20 mouse cellular contexts compared by ENCODE assay signal in genomic region chr1:75564916-75565315, GRCm38 (mm10). TPM values are rescaled to one million over a fixed set of nuclear protein-coding genes. Genes with fewer than 3 reads are reported as not detected.
DNase-seq lines count a peak whose midpoint lies in the region; ATAC-seq and TF ChIP-seq lines count a peak whose summit lies in the region.
"Had no signal": no experiment of that assay in that cellular context is flagged by ENCODE, and none has a peak within 500 bp of the region (broad histone marks: within the 10 kb centered on the region; RNA-seq: fewer than 3 reads in every experiment).

No protein-coding gene starts in this region.

- 0 out of 2 replicates have a peak, but pooled peaks cover 3% of the 10 kb centered on the region for H3K9me3 ChIP-seq in heart, embryonic 16.5 days (replicated peaks; ENCODE audit: control insufficient read depth, low read length)
- 0 out of 2 replicates have a peak, but pooled peaks cover 2% of the 10 kb centered on the region for H3K9me3 ChIP-seq in midbrain, embryonic 15.5 days
- peaks cover 3% of the 10 kb centered on the region; the same call in 1 of the 2 replicates for H3K9me3 ChIP-seq in midbrain, embryonic 13.5 days
- peaks cover 16% of the 10 kb centered on the region for H3K9me3 ChIP-seq in CH12.LX (replicated peaks; ENCODE audit: low read length)
- H3K9me3 ChIP-seq: forebrain, embryonic 13.5 days had no signal

- no peak for TF ChIP-seq CTCF in CH12.LX (conservative IDR thresholded peaks at IDR 0.05 in 1 of 2, IDR thresholded peaks at IDR 0.05 in 1 of 2; ENCODE audit: low read depth in 2 of 2, low read length in 2 of 2)
- no peak for TF ChIP-seq CTCF in layer of hippocampus, adult 2 months (conservative IDR thresholded peaks at IDR 0.05)

- H3K27ac ChIP-seq in heart, embryonic 16.5 days (ENCODE audit: low read length) = peak overlapping the region; percentile 14; the same call in 1 of the 2 replicates
- peak overlapping the region; percentile 45 for H3K27ac ChIP-seq in midbrain, embryonic 15.5 days
- no peak overlapping the region for H3K27ac ChIP-seq in midbrain, embryonic 13.5 days
- H3K27ac ChIP-seq in CH12.LX (ENCODE audit: insufficient read depth, low read depth) = no peak overlapping the region
- H3K27ac ChIP-seq in layer of hippocampus, adult 2 months = no peak overlapping the region
- H3K27ac ChIP-seq: embryonic facial prominence, embryonic 13.5 days; forebrain, embryonic 13.5 days; hindbrain, embryonic 12.5 days had no signal

- TF ChIP-seq POLR2A in CH12.LX (IDR thresholded peaks at IDR 0.05; ENCODE audit: low read depth, low read length) = no peak

- 35% methylated on average over 5 of the region's 5 CpGs for WGBS in heart, embryonic 16.5 days
- 63% methylated on average over 5 of the region's 5 CpGs for WGBS in midbrain, embryonic 15.5 days
- WGBS in midbrain, embryonic 13.5 days = 67% methylated on average over 5 of the region's 5 CpGs

- H3K79me2 ChIP-seq in CH12.LX (replicated peaks; ENCODE audit: control insufficient read depth, extremely low read depth, insufficient read depth, poor library complexity, severe bottlenecking) = no peaks in the 10 kb centered on the region

- no peaks in the 10 kb centered on the region for H3K27me3 ChIP-seq in heart, embryonic 16.5 days (ENCODE audit: control insufficient read depth, insufficient read depth, low read length)
- H3K27me3 ChIP-seq in midbrain, embryonic 15.5 days (replicated peaks) = no peaks in the 10 kb centered on the region
- H3K27me3 ChIP-seq in midbrain, embryonic 13.5 days = no peaks in the 10 kb centered on the region
- H3K27me3 ChIP-seq in CH12.LX (replicated peaks) = peaks cover 2% of the 10 kb centered on the region
- H3K27me3 ChIP-seq: embryonic facial prominence, embryonic 13.5 days; forebrain, embryonic 13.5 days; heart, embryonic 12.5 days; hindbrain, embryonic 12.5 days had no signal

- no peak for TF ChIP-seq RAD21 in CH12.LX (IDR thresholded peaks at IDR 0.05; ENCODE audit: low read depth, low read length)

- dilution Hi-C loops in CH12.LX (cut with MboI; ENCODE audit: extremely low pct_ligation_motif_present, extremely low pct_unique_long_range_greater_than_20kb, low sequenced_read_pairs) = no loop called here

- no peak for DNase-seq in heart, adult 11 months
- DNase-seq in A20 (ENCODE audit: low read depth, low spot score) (peak; percentile 79), CH12.LX (ENCODE audit: extremely low read depth) (peak; percentile 17)
- no peak for DNase-seq in layer of hippocampus, adult 2 months (ENCODE audit: low spot score in 2 of 2)
- DNase-seq: adrenal gland, postnatal 10 days; cerebellum, adult 11-12 months; cerebellum, adult 9-10 months; cerebellum, postnatal 36 days; gastrocnemius, postnatal 36 days; kidney, adult 11 months had no signal

- H3K36me3 ChIP-seq in heart, embryonic 16.5 days (ENCODE audit: control insufficient read depth, insufficient read depth) = no peaks in the 10 kb centered on the region
- no peaks in the 10 kb centered on the region for H3K36me3 ChIP-seq in midbrain, embryonic 15.5 days (replicated peaks)
- H3K36me3 ChIP-seq in midbrain, embryonic 13.5 days = no peaks in the 10 kb centered on the region
- no peaks in the 10 kb centered on the region for H3K36me3 ChIP-seq in CH12.LX (replicated peaks in 1 of 2; ENCODE audit: control insufficient read depth in 1 of 2, insufficient read depth in 1 of 2, low read length in 1 of 2)
- H3K36me3 ChIP-seq: embryonic facial prominence, embryonic 13.5 days; heart, embryonic 12.5 days; hindbrain, embryonic 12.5 days had no signal

- H3K4me3 ChIP-seq in heart, embryonic 16.5 days (ENCODE audit: low read length) = no peak overlapping the region
- H3K4me3 ChIP-seq in midbrain, embryonic 15.5 days = no peak overlapping the region
- no peak overlapping the region for H3K4me3 ChIP-seq in midbrain, embryonic 13.5 days (replicated peaks)
- no peak overlapping the region for H3K4me3 ChIP-seq in CH12.LX (replicated peaks in 1 of 3; ENCODE audit: low read depth in 2 of 3, low read length in 2 of 3, poor library complexity in 1 of 3)
- no peak overlapping the region for H3K4me3 ChIP-seq in layer of hippocampus, adult 2 months
- H3K4me3 ChIP-seq: embryonic facial prominence, embryonic 13.5 days; forebrain, embryonic 13.5 days; heart, embryonic 12.5 days; hindbrain, embryonic 12.5 days had no signal

- ATAC-seq in heart, embryonic 16.5 days (replicated peaks; ENCODE audit: extremely low read depth, insufficient read depth, low FRiP score) = no peak
- no peak for ATAC-seq in midbrain, embryonic 15.5 days (replicated peaks)
- no peak for ATAC-seq in midbrain, embryonic 13.5 days
- ATAC-seq: CD4-positive, CD25-positive, alpha-beta regulatory T cell, adult 4 months; forebrain, embryonic 13.5 days; hindbrain, embryonic 16.5 days had no signal

- H3K4me1 ChIP-seq in heart, embryonic 16.5 days (ENCODE audit: control insufficient read depth, insufficient read depth, low read length) = peaks cover 28% of the 10 kb centered on the region
- peaks cover 8% of the 10 kb centered on the region for H3K4me1 ChIP-seq in midbrain, embryonic 15.5 days
- H3K4me1 ChIP-seq in midbrain, embryonic 13.5 days (replicated peaks) = peaks cover 8% of the 10 kb centered on the region
- peaks cover 8 to 28% of the 10 kb centered on the region in 2 experiments; a peak in 3 of 4 replicates for H3K4me1 ChIP-seq in CH12.LX (ENCODE audit: control insufficient read depth in 1 of 2, insufficient read depth in 2 of 2)

- no peak overlapping the region for H3K9ac ChIP-seq in heart, embryonic 16.5 days (ENCODE audit: low read length)
- no peak overlapping the region for H3K9ac ChIP-seq in midbrain, embryonic 15.5 days
- H3K9ac ChIP-seq in midbrain, embryonic 13.5 days (replicated peaks) = no peak overlapping the region
- no peak overlapping the region for H3K9ac ChIP-seq in CH12.LX (ENCODE audit: insufficient read depth, low read depth)
- H3K9ac ChIP-seq: embryonic facial prominence, embryonic 13.5 days; forebrain, embryonic 13.5 days; heart, embryonic 12.5 days; hindbrain, embryonic 12.5 days had no signal

- TF ChIP-seq EP300 in CH12.LX (IDR thresholded peaks at IDR 0.05; ENCODE audit: low read length) = no peak

- in situ Hi-C loops in CH12.LX (cut with MboI; ENCODE audit: low pct_ligation_motif_present, low pct_unique_long_range_greater_than_20kb, low sequenced_read_pairs) = loop anchor here (5.0 to 25.0 kb wide), 2 partner anchors 68 to 228 kb away; no protein-coding TSS in a partner anchor

- H3K4me2 ChIP-seq in heart, embryonic 16.5 days (ENCODE audit: low read depth, low read length) = no peak overlapping the region
- no peak overlapping the region for H3K4me2 ChIP-seq in midbrain, embryonic 15.5 days
- no peak overlapping the region for H3K4me2 ChIP-seq in midbrain, embryonic 13.5 days (replicated peaks)
- H3K4me2 ChIP-seq in CH12.LX (ENCODE audit: insufficient read depth, low read depth, poor library complexity, severe bottlenecking) = peak overlapping the region; percentile 45; the same call in 1 of the 2 replicates
- H3K4me2 ChIP-seq: embryonic facial prominence, embryonic 13.5 days; forebrain, embryonic 13.5 days; hindbrain, embryonic 12.5 days had no signal

TF ChIP-seq in CH12.LX, 34 proteins besides CTCF, POLR2A, EP300 and RAD21 (continues in another document):
- TF ChIP-seq MXI1 (IDR thresholded peaks at IDR 0.05; ENCODE audit: low read depth, low read length) (no peak), NRF1 (IDR thresholded peaks at IDR 0.05; ENCODE audit: low read depth, low read length) (no peak), CHD2 (IDR thresholded peaks at IDR 0.05; ENCODE audit: low read length) (no peak), USF2 (conservative IDR thresholded peaks at IDR 0.05; ENCODE audit: low read depth, low read length) (no peak), BHLHE40 (IDR thresholded peaks at IDR 0.05; ENCODE audit: low read depth, low read length) (no peak), ZC3H11A (IDR thresholded peaks at IDR 0.05; ENCODE audit: low read depth, low read length) (no peak), GABPA (IDR thresholded peaks at IDR 0.05; ENCODE audit: insufficient replicate concordance, low read depth, low read length) (no peak)

RNA-seq across cellular contexts. Expression of gene Slc4a3, which starts 18.9 kb away (rescaled TPM):
- 33.3 and 36.6 TPM in 2 replicates for polyA plus RNA-seq in heart, embryonic 16.5 days (2015; fragmentation: Nextera tagmentation; extraction: Ambion mirVana)
- 68.8 and 79.6 TPM in 2 replicates for polyA plus RNA-seq in midbrain, embryonic 15.5 days (2015; fragmentation: Nextera tagmentation; extraction: Ambion mirVana)
- polyA plus RNA-seq in midbrain, embryonic 13.5 days (2015; fragmentation: Nextera tagmentation; extraction: Ambion mirVana) = 35.5 and 42.9 TPM in 2 replicates
- total RNA-seq in CH12.LX (2012; rRNA removed) = 0.08 and 0.21 TPM in 2 replicates
- total RNA-seq in CH12.LX (2014; rRNA removed) = 0.03 TPM in 1 of 2 replicates, not detected in the other
- polyA plus RNA-seq in CH12.LX (2012; ENCODE audit: insufficient read length, low read depth) = 0.38 TPM in 1 of 2 replicates, not detected in the other
- total RNA-seq in layer of hippocampus, adult 2 months (2021) = 100 to 1,000 TPM; 106 to 110 TPM
- total RNA-seq: MEL had no signal
- polyA plus RNA-seq: CD4-positive, CD25-positive, alpha-beta regulatory T cell, adult 4 months had no signal

RNA-seq across cellular contexts. Expression of gene Stk11ip, which starts 43.6 kb away (rescaled TPM):
- polyA plus RNA-seq in heart, embryonic 16.5 days (2015; fragmentation: Nextera tagmentation; extraction: Ambion mirVana) = 14.3 and 14.7 TPM in 2 replicates
- 25.7 and 27.7 TPM in 2 replicates for polyA plus RNA-seq in midbrain, embryonic 15.5 days (2015; fragmentation: Nextera tagmentation; extraction: Ambion mirVana)
- polyA plus RNA-seq in midbrain, embryonic 13.5 days (2015; fragmentation: Nextera tagmentation; extraction: Ambion mirVana) = 20.0 and 23.6 TPM in 2 replicates
- 16.9 and 17.3 TPM in 2 replicates for total RNA-seq in CH12.LX (2012; rRNA removed)
- total RNA-seq in CH12.LX (2014; rRNA removed) = 11.6 and 16.0 TPM in 2 replicates
- polyA plus RNA-seq in CH12.LX (2012; ENCODE audit: insufficient read length, low read depth) = 36.9 and 38.5 TPM in 2 replicates
- total RNA-seq in layer of hippocampus, adult 2 months (2021) = 10 to 100 TPM; 25.6 to 27.4 TPM

RNA-seq across cellular contexts. Expression of gene Inha, which starts 58.0 kb away (rescaled TPM):
- polyA plus RNA-seq in heart, embryonic 16.5 days (2015; fragmentation: Nextera tagmentation; extraction: Ambion mirVana) = 4.1 and 5.5 TPM in 2 replicates
- 24.3 and 24.5 TPM in 2 replicates for polyA plus RNA-seq in midbrain, embryonic 15.5 days (2015; fragmentation: Nextera tagmentation; extraction: Ambion mirVana)
- 8.5 and 12.5 TPM in 2 replicates for polyA plus RNA-seq in midbrain, embryonic 13.5 days (2015; fragmentation: Nextera tagmentation; extraction: Ambion mirVana)
- not detected in 2 replicates for total RNA-seq in CH12.LX (2012; rRNA removed)
- not detected in 2 replicates for total RNA-seq in CH12.LX (2014; rRNA removed)
- not detected in 2 replicates for polyA plus RNA-seq in CH12.LX (2012; ENCODE audit: insufficient read length, low read depth)
- 10 to 100 TPM; 15.3 to 16.5 TPM for total RNA-seq in layer of hippocampus, adult 2 months (2021)
- total RNA-seq: MEL had no signal
- polyA plus RNA-seq: CD4-positive, CD25-positive, alpha-beta regulatory T cell, adult 4 months had no signal

RNA-seq across cellular contexts. Expression of gene Obsl1, which starts 58.7 kb away (rescaled TPM):
- polyA plus RNA-seq in heart, embryonic 16.5 days (2015; fragmentation: Nextera tagmentation; extraction: Ambion mirVana) = 83.9 and 94.2 TPM in 2 replicates
- 29.3 and 31.9 TPM in 2 replicates for polyA plus RNA-seq in midbrain, embryonic 15.5 days (2015; fragmentation: Nextera tagmentation; extraction: Ambion mirVana)
- polyA plus RNA-seq in midbrain, embryonic 13.5 days (2015; fragmentation: Nextera tagmentation; extraction: Ambion mirVana) = 18.6 and 25.7 TPM in 2 replicates
- total RNA-seq in CH12.LX (2012; rRNA removed) = 0.29 and 0.47 TPM in 2 replicates
- total RNA-seq in CH12.LX (2014; rRNA removed) = not detected in 2 replicates
- 0.84 and 1.2 TPM in 2 replicates for polyA plus RNA-seq in CH12.LX (2012; ENCODE audit: insufficient read length, low read depth)
- total RNA-seq in layer of hippocampus, adult 2 months (2021) = 10 to 100 TPM; 20.6 to 25.9 TPM
- polyA plus RNA-seq: CD4-positive, CD25-positive, alpha-beta regulatory T cell, adult 4 months had no signal

Comparison
In these comparisons a context has a peak if more than half of its experiments do, and no peak if none do; other contexts are left out.
1. H3K27ac ChIP-seq: peak in heart, embryonic 16.5 days (single experiment) and midbrain, embryonic 15.5 days (single experiment); none in midbrain, embryonic 13.5 days (single experiment), CH12.LX (single experiment) and layer of hippocampus, adult 2 months (single experiment).
2. DNase-seq: peak in A20 (single experiment) and CH12.LX (single experiment); none in heart, adult 11 months (single experiment) and layer of hippocampus, adult 2 months (0 of 2).
3. RNA of gene Slc4a3, which starts 18.9 kb away (polyA plus RNA-seq): 68.8 to 79.6 TPM in midbrain, embryonic 15.5 days, 35.5 to 42.9 TPM in midbrain, embryonic 13.5 days and 33.3 to 36.6 TPM in heart, embryonic 16.5 days; 0.38 TPM in CH12.LX; every median in the first group is over 10 times any median in the second.